Mouse (Mus musculus) erythroblast, embryonic 14.5 days (primary cell): ENCODE results near the gene Raet1e.
"Not testable (repeated sequence)": the region's sequence is repeated elsewhere in the genome, so short reads cannot be mapped to it uniquely, and the experiment has no call there.

Experiments
- GATA1 ChIP-seq: IDR thresholded peaks from 2 replicates; pipeline ENCODE4 v1.6.1; 2012; ENCODE audit warnings: low read length, inconsistent platforms, mixed read lengths
- TAL1 ChIP-seq: IDR thresholded peaks from 3 replicates; pipeline ENCODE4 v1.6.1; 2012; ENCODE audit warnings: low read length, inconsistent platforms, mixed read lengths

DNA sequence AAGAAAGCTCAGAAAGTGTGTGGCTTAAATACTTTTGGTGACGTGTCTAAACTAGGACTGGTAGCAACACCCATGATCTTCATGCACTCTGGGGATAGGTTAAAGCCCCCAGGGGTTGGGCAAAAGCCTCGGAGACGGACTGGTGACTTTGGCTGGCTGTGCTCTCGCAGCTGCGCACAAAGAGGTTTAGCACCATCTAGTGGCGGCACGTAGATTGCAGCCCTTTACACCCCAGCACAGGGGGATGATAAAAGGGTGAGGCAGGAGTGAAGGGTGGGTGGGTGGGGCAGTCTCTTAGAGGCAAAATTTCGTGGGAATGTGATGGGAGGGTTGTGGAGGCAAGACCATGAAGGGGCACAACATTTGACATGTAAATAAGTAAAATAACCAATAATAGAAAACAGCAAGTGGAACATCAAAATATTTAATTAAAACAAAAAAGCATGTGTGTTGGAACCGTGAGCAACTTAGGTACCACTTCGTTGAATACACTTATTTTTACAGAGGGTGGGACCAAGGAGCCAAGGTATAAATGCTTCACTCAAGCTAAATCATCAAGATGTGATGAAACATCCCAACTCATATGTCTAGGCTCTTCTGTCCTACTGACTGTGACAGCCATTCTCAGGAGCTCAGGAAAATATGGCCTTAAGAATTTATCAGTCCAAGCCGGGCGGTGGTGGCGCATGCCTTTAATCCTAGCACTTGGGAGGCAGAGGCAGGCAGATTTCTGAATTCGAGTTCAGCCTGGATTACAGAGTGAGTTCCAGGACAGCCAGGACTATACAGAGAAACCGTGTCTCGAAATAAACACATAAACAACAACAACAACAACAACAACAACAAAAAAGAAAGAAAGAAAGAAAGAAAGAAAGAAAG, 5.6 kb downstream of the Raet1e start:
- TF ChIP-seq GATA1, TAL1: not testable (repeated sequence)
